Mouse (Mus musculus): ENCODE measurements around the gene Duxbl3.

DNA sequence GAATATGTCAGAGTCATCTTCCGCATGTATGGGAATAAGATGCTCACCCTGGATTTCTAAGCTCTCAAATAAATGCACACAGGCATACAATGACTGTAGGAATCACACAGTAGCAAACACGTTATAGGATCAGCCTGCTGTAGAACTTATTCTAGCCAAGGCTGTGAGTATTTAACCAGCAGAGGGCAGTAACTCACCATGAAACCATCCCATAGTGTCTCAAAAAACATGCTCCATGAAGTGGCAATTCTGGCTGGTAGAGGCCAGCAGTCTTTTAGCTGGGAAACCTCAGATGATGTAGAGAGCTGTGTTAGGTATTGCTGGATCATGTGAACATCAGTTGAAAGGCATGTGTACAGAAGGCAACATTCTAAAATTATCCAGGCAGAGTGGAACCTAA, 45.3 kb downstream of the Duxbl3 start:
- TF ChIP-seq CTCF (IDR thresholded peaks at IDR 0.05; ENCODE audit: borderline replicate concordance, extremely low read depth, insufficient read depth, insufficient read length) (peak; percentile 67; the same call in 1 of the 2 replicates), POLR2A (IDR thresholded peaks at IDR 0.05; ENCODE audit: borderline replicate concordance, extremely low read depth, insufficient read depth, insufficient read length, poor library complexity, severe bottlenecking) (no peak)

All from brain, embryonic 14.5 days (tissue).